Mouse (Mus musculus): Measurements from ENCODE around the gene Nectin2.

DNA sequence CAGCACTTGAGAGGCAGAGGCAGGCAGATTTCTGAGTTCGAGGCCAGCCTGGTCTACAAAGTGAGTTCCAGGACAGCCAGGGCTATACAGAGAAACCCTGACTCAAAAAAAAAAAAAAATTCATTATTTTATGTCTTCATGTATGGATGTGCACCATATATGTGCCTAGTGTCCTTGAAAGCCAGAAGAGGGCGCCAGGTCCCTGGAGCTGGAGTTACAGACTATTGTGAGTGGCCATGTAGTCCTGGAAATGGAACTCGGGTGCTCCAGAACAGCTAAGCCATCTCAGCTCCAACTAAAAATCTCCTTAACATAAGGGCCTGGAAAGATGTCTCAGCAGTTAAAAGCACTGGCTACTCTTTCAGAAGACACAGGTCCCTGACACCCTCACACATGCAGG, 83.5 kb downstream of the Nectin2 start:
- no peak for TF ChIP-seq POLR2A (IDR thresholded peaks at IDR 0.05; ENCODE audit: control insufficient read depth, extremely low read depth, insufficient read depth, low read length, poor library complexity)
- no peak for TF ChIP-seq CTCF (IDR thresholded peaks at IDR 0.05; ENCODE audit: borderline replicate concordance, control insufficient read depth, extremely low read depth, insufficient read depth, low read length, poor library complexity)
